Mouse (Mus musculus): ENCODE data around the gene Ptpn11.
"Not testable (repeated sequence)": the region's sequence is repeated elsewhere in the genome, so short reads cannot be mapped to it uniquely, and the experiment has no call there.

The Ptpn11 gene

GRCm38 (mm10) chr5:121190836-121191583, at the start of gene Ptpn11:
Ptpn11 (minus strand) TSS chr5:121191397.
- DNase-seq (ENCODE audit: low read depth, low spot score), result peak; percentile 71

- no peak for DNase-seq (ENCODE audit: low read depth, low spot score)
These were observed 48.6 kb upstream of the Ptpn11 start for GRCm38 (mm10) chr5:121239846-121240245.

GRCm38 (mm10) chr5:121238208-121238607, 47.0 kb upstream of the Ptpn11 start:
- no peak for DNase-seq (ENCODE audit: low read depth, low spot score)

GRCm38 (mm10) chr5:121236171-121236570, 45.0 kb upstream of the Ptpn11 start:
- no peak for DNase-seq (ENCODE audit: low read depth, low spot score)

- DNase-seq (ENCODE audit: low read depth, low spot score), result no peak
These were observed 42.5 kb upstream of the Ptpn11 start for GRCm38 (mm10) chr5:121233726-121234125.

- no peak for DNase-seq (ENCODE audit: low read depth, low spot score)
These were observed 41.6 kb upstream of the Ptpn11 start for GRCm38 (mm10) chr5:121232789-121233188.

- no peak for DNase-seq (ENCODE audit: low read depth, low spot score)
These were observed 39.6 kb upstream of the Ptpn11 start for GRCm38 (mm10) chr5:121230811-121231210.

- DNase-seq (ENCODE audit: low read depth, low spot score), result no peak
These were observed 38.0 kb upstream of the Ptpn11 start for GRCm38 (mm10) chr5:121229182-121229581.

GRCm38 (mm10) chr5:121227330-121227729, 36.1 kb upstream of the Ptpn11 start:
- DNase-seq (ENCODE audit: low read depth, low spot score), result not testable (repeated sequence)

GRCm38 (mm10) chr5:121226845-121227244, 35.6 kb upstream of the Ptpn11 start:
- no peak for DNase-seq (ENCODE audit: low read depth, low spot score)

- DNase-seq (ENCODE audit: low read depth, low spot score), result no peak
These were observed 35.2 kb upstream of the Ptpn11 start for GRCm38 (mm10) chr5:121226406-121226805.

GRCm38 (mm10) chr5:121225854-121226253, 34.7 kb upstream of the Ptpn11 start:
- no peak for DNase-seq (ENCODE audit: low read depth, low spot score)

GRCm38 (mm10) chr5:121224856-121225255, 33.7 kb upstream of the Ptpn11 start:
- no peak for DNase-seq (ENCODE audit: low read depth, low spot score)

- not testable (repeated sequence) for DNase-seq (ENCODE audit: low read depth, low spot score)
These were observed 32.8 kb upstream of the Ptpn11 start for GRCm38 (mm10) chr5:121224020-121224419.

GRCm38 (mm10) chr5:121221328-121221850, 30.2 kb upstream of the Ptpn11 start:
- no peak for DNase-seq (ENCODE audit: low read depth, low spot score)

- no peak for DNase-seq (ENCODE audit: low read depth, low spot score)
These were observed 29.6 kb upstream of the Ptpn11 start for GRCm38 (mm10) chr5:121220732-121221301.

GRCm38 (mm10) chr5:121219980-121220731, 29.0 kb upstream of the Ptpn11 start, which contains the start of gene Hectd4:
Hectd4 (plus strand) TSS chr5:121220219.
- peak; percentile 93 for DNase-seq (ENCODE audit: low read depth, low spot score)

- DNase-seq (ENCODE audit: low read depth, low spot score), result no peak
These were observed 28.0 kb upstream of the Ptpn11 start for GRCm38 (mm10) chr5:121219190-121219589.

GRCm38 (mm10) chr5:121217313-121217634, 26.1 kb upstream of the Ptpn11 start:
- DNase-seq (ENCODE audit: low read depth, low spot score), result no peak

GRCm38 (mm10) chr5:121216584-121217312, 25.6 kb upstream of the Ptpn11 start:
- DNase-seq (ENCODE audit: low read depth, low spot score), result not testable (repeated sequence)

GRCm38 (mm10) chr5:121216126-121216446, 24.9 kb upstream of the Ptpn11 start:
- peak; percentile 38 for DNase-seq (ENCODE audit: low read depth, low spot score)

Measured in skeletal muscle tissue, adult 2 months (tissue).